ENCODE assay signal across 8 mouse cellular contexts in genomic region chr9:110871030-110871429, GRCm38 (mm10). TPM values are rescaled to one million over a fixed set of nuclear protein-coding genes. Genes with fewer than 3 reads are reported as not detected.
DNase-seq lines count a peak whose midpoint lies in the region; ATAC-seq and TF ChIP-seq lines count a peak whose summit lies in the region.

No protein-coding gene starts in this region.

- TF ChIP-seq CTCF in E14TG2a.4 (conservative IDR thresholded peaks at IDR 0.05; ENCODE audit: low read length) = peak; percentile 96

- no peaks in the 10 kb centered on the region for H3K9me3 ChIP-seq in kidney, embryonic 15.5 days (replicated peaks)
- H3K9me3 ChIP-seq in E14TG2a.4 (ENCODE audit: low read length) = no peaks in the 10 kb centered on the region

- H3K9ac ChIP-seq in kidney, embryonic 15.5 days = no peak overlapping the region

- H3K36me3 ChIP-seq in kidney, embryonic 15.5 days = no peaks in the 10 kb centered on the region
- no peaks in the 10 kb centered on the region for H3K36me3 ChIP-seq in E14TG2a.4 (ENCODE audit: insufficient read depth, low read length)

- no peak overlapping the region for H3K4me2 ChIP-seq in kidney, embryonic 15.5 days

- no peak overlapping the region for H3K4me3 ChIP-seq in kidney, embryonic 15.5 days (replicated peaks)
- no peak overlapping the region for H3K4me3 ChIP-seq in E14TG2a.4 (replicated peaks; ENCODE audit: low read length)

- no peak overlapping the region for H3K27ac ChIP-seq in kidney, embryonic 15.5 days

- no peak for ATAC-seq in kidney, embryonic 15.5 days (replicated peaks; ENCODE audit: low FRiP score)

- peak; percentile 66 for DNase-seq in kidney, adult 18-20 months
- peak; percentile 44 for DNase-seq in adrenal gland, postnatal 25 days
- DNase-seq in embryo, embryonic 9.5 days (ENCODE audit: extremely low spot score) = peak; percentile 57
- DNase-seq in kidney, postnatal 4 days = peak; percentile 63 to 67
- peak; percentile 74 for DNase-seq in lung, postnatal 36 days
- peak; percentile 70 for DNase-seq in thymus, postnatal 25 days

- 20% methylated on average over 7 of the region's 7 CpGs for WGBS in kidney, embryonic 15.5 days

- peaks cover 32% of the 10 kb centered on the region for H3K27me3 ChIP-seq in kidney, embryonic 15.5 days
- H3K27me3 ChIP-seq in E14TG2a.4 (ENCODE audit: insufficient read depth, low read length) = peaks cover 26% of the 10 kb centered on the region

- peaks cover 23% of the 10 kb centered on the region for H3K4me1 ChIP-seq in kidney, embryonic 15.5 days
- H3K4me1 ChIP-seq in E14TG2a.4 (replicated peaks; ENCODE audit: low read depth, low read length) = peaks cover 25% of the 10 kb centered on the region

RNA-seq across cellular contexts. Expression of gene Als2cl, which starts 8.6 kb away (rescaled TPM):
- polyA plus RNA-seq in kidney, embryonic 15.5 days (2015; fragmentation: Nextera tagmentation; extraction: Ambion mirVana) = 4.1 and 5.3 TPM in 2 replicates
- total RNA-seq in adrenal gland, postnatal 25 days (2021) = 19.7 and 22.1 TPM in 2 replicates

RNA-seq across cellular contexts. Expression of gene Tmie, which starts 8.9 kb away (rescaled TPM):
- polyA plus RNA-seq in kidney, embryonic 15.5 days (2015; fragmentation: Nextera tagmentation; extraction: Ambion mirVana) = 1.3 and 1.8 TPM in 2 replicates
- total RNA-seq in adrenal gland, postnatal 25 days (2021) = 2.0 and 2.3 TPM in 2 replicates

RNA-seq across cellular contexts. Expression of gene Prss50, which starts 13.3 kb away (rescaled TPM):
- 0.40 and 0.90 TPM in 2 replicates for polyA plus RNA-seq in kidney, embryonic 15.5 days (2015; fragmentation: Nextera tagmentation; extraction: Ambion mirVana)
- total RNA-seq in adrenal gland, postnatal 25 days (2021) = not detected in 2 replicates

RNA-seq across cellular contexts. Expression of gene Prss46, which starts 26.7 kb away (rescaled TPM):
- 0.13 TPM in 1 of 2 replicates, not detected in the other for polyA plus RNA-seq in kidney, embryonic 15.5 days (2015; fragmentation: Nextera tagmentation; extraction: Ambion mirVana)
- not detected in 2 replicates for total RNA-seq in adrenal gland, postnatal 25 days (2021)

RNA-seq across cellular contexts. Expression of gene Prss45, which starts 36.6 kb away (rescaled TPM):
- not detected in 2 replicates for polyA plus RNA-seq in kidney, embryonic 15.5 days (2015; fragmentation: Nextera tagmentation; extraction: Ambion mirVana)
- total RNA-seq in adrenal gland, postnatal 25 days (2021) = not detected in 2 replicates
